In the genomic region with DNA sequence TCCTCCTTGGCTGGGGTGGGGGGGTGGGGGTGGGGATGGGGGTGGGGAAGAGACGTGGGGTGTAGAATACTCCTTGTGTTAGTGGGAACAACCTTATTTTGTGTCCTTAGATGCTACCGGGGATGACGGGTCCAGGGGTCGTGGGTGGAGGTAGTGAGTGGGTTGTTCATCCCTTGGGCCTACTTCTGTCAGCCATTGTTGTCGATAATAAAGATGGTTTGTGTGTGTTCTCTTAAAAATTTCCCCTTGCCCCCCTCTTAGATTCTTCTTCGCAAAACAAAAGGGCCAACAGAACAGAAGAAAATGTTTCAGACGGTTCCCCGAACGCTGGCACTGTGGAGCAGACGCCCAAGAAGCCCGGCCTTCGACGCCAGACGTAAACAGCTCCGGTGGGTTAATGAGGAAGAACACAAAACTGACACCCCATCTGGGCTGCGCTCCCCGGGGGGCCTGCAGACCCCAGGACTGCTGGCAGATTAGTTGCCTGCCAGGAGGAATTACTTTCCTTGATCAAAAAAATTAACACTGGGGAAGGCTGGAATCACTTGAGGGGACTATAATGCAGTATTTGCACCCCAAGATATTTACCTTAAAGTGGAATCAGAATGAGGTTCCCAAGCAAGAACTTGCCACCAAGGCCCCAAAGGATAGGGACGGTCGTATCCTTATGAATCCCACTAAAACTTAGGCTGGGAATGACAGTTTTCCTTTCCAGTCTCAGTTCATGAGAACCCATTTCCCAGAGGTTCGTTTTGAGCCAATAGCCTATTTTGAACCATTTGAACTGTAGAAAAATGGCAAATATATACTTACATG, we compare ENCODE assay signal across 8 mouse cellular contexts. TPM values are rescaled to one million over a fixed set of nuclear protein-coding genes. Genes with fewer than 3 reads are reported as not detected.
A peak's percentile ranks its signal among the peaks of the same experiment; 100 is the strongest.
DNase-seq lines count a peak whose midpoint lies in the region; ATAC-seq and TF ChIP-seq lines count a peak whose summit lies in the region.

No protein-coding gene starts in this region.

- H3K4me2 ChIP-seq in heart, embryonic 12.5 days = peak overlapping the region; percentile 91
- H3K4me2 ChIP-seq in intestine, embryonic 15.5 days (replicated peaks) = peak overlapping the region; percentile 91
- peak overlapping the region; percentile 98 for H3K4me2 ChIP-seq in myocyte (ENCODE audit: low read depth)

- 7% methylated on average over 20 of the region's 20 CpGs for WGBS in heart, embryonic 12.5 days
- 9% methylated on average over 20 of the region's 20 CpGs for WGBS in intestine, embryonic 15.5 days

- H3K79me3 ChIP-seq in C2C12 (ENCODE audit: low read depth) = peaks cover 51% of the 10 kb centered on the region

- peaks cover 32% of the 10 kb centered on the region for H3K4me1 ChIP-seq in heart, embryonic 12.5 days (replicated peaks)
- peaks cover 8% of the 10 kb centered on the region; the same call in 1 of the 2 replicates for H3K4me1 ChIP-seq in intestine, embryonic 15.5 days (replicated peaks)

- H3ac ChIP-seq in C2C12 (ENCODE audit: control insufficient read depth, insufficient read length, low read depth) = peak overlapping the region; percentile 92
- H3ac ChIP-seq in myocyte (ENCODE audit: control insufficient read depth, insufficient read length) = peak overlapping the region; percentile 93

- H3K4me3 ChIP-seq in heart, embryonic 12.5 days = peak overlapping the region; percentile 98
- H3K4me3 ChIP-seq in C2C12 (ENCODE audit: insufficient read depth, poor library complexity, severe bottlenecking) = peak overlapping the region; percentile 79
- H3K4me3 ChIP-seq in intestine, embryonic 15.5 days (replicated peaks) = peak overlapping the region; percentile 63
- peak overlapping the region; percentile 100 for H3K4me3 ChIP-seq in myocyte

- DNase-seq in heart, postnatal 14 days = no peak
- peak; percentile 27 to 34 for DNase-seq in cerebellum, postnatal 36 days
- DNase-seq in urinary bladder, adult 18-20 months (ENCODE audit: low spot score in 2 of 2) = no peak
- DNase-seq in c-Kit-positive CD71-positive TER-119-positive erythroid progenitor cells, embryonic 14.5 days (ENCODE audit: low spot score) = no peak

- peaks cover 9% of the 10 kb centered on the region; the same call in 1 of the 2 replicates for H3K36me3 ChIP-seq in heart, embryonic 12.5 days
- H3K36me3 ChIP-seq in C2C12 (ENCODE audit: control insufficient read depth, insufficient read depth) (peaks cover 31% of the 10 kb centered on the region), myocyte (ENCODE audit: control insufficient read depth, insufficient read depth) (peaks cover 11% of the 10 kb centered on the region)
- no peaks in the 10 kb centered on the region for H3K36me3 ChIP-seq in intestine, embryonic 15.5 days

- H3K79me2 ChIP-seq in C2C12 (ENCODE audit: control insufficient read depth, insufficient read depth) = peaks cover 62% of the 10 kb centered on the region
- peaks cover 59% of the 10 kb centered on the region for H3K79me2 ChIP-seq in myocyte (ENCODE audit: control insufficient read depth, insufficient read depth)

- intact Hi-C loops in heart, postnatal 14 days (cut with DNase I) = loop anchor here (2.0 to 5.0 kb wide), 2 partner anchors 61 to 130 kb away; a partner anchor contains a TSS

- peak; percentile 10 for TF ChIP-seq POLR2A in myocyte (IDR thresholded peaks at IDR 0.05; ENCODE audit: insufficient read length, low read depth)

- H3K27ac ChIP-seq in heart, embryonic 12.5 days (ENCODE audit: poor library complexity, severe bottlenecking) = peak overlapping the region; percentile 99
- H3K27ac ChIP-seq in intestine, embryonic 15.5 days = no peak overlapping the region

- H3K27me3 ChIP-seq in heart, embryonic 12.5 days (replicated peaks) = no peaks in the 10 kb centered on the region
- H3K27me3 ChIP-seq in C2C12 (ENCODE audit: control insufficient read depth, insufficient read depth, insufficient read length) (no peaks in the 10 kb centered on the region), myocyte (ENCODE audit: control insufficient read depth, insufficient read depth, insufficient read length) (no peaks in the 10 kb centered on the region)
- no peaks in the 10 kb centered on the region for H3K27me3 ChIP-seq in intestine, embryonic 15.5 days (replicated peaks)

- H3K9me3 ChIP-seq in heart, embryonic 12.5 days (replicated peaks) = no peaks in the 10 kb centered on the region
- H3K9me3 ChIP-seq in intestine, embryonic 15.5 days = no peaks in the 10 kb centered on the region

- peak overlapping the region; percentile 97 for H3K9ac ChIP-seq in heart, embryonic 12.5 days
- peak overlapping the region; percentile 86 for H3K9ac ChIP-seq in intestine, embryonic 15.5 days

- ATAC-seq in heart, embryonic 12.5 days (ENCODE audit: insufficient number of reproducible peaks, low FRiP score) = no peak
- ATAC-seq in intestine, embryonic 15.5 days = no peak

- TF ChIP-seq CTCF in C2C12 (IDR thresholded peaks at IDR 0.05; ENCODE audit: control insufficient read depth, insufficient read depth, insufficient read length) = no peak

TF ChIP-seq in C2C12, 6 proteins besides CTCF, POLR2A, EP300 and RAD21:
- TF ChIP-seq MAX (IDR thresholded peaks at IDR 0.05) = no peak
- no peak for TF ChIP-seq USF1 (IDR thresholded peaks at IDR 0.05; ENCODE audit: low read depth)
- no peak for TF ChIP-seq MYOD1 (IDR thresholded peaks at IDR 0.05; ENCODE audit: control insufficient read depth, insufficient read length, low read depth)
- TF ChIP-seq MYOG (IDR thresholded peaks at IDR 0.05; ENCODE audit: control insufficient read depth, extremely low read depth, insufficient read length) = no peak
- no peak for TF ChIP-seq FOSL1 (IDR thresholded peaks at IDR 0.05; ENCODE audit: insufficient read depth, low read length, poor library complexity, severe bottlenecking)
- no peak for TF ChIP-seq CEBPB (IDR thresholded peaks at IDR 0.05; ENCODE audit: low read depth)

TF ChIP-seq in myocyte, 11 proteins besides CTCF, POLR2A, EP300 and RAD21:
- TF ChIP-seq E2F4 (IDR thresholded peaks at IDR 0.05; ENCODE audit: insufficient read depth) = no peak
- no peak for TF ChIP-seq MYOG (IDR thresholded peaks at IDR 0.05; ENCODE audit: control insufficient read depth in 1 of 3, insufficient read depth in 1 of 3, insufficient read length in 2 of 3, low read depth in 2 of 3)
- TF ChIP-seq MYOD1 (IDR thresholded peaks at IDR 0.05; ENCODE audit: control insufficient read depth in 1 of 3, insufficient read length in 2 of 3, low read depth in 2 of 3) = no peak
- no peak for TF ChIP-seq USF1 (IDR thresholded peaks at IDR 0.05; ENCODE audit: low read depth)
- TF ChIP-seq CEBPB (IDR thresholded peaks at IDR 0.05; ENCODE audit: insufficient read depth, poor library complexity, severe bottlenecking) = no peak
- no peak for TF ChIP-seq TCF3 (IDR thresholded peaks at IDR 0.05; ENCODE audit: insufficient read length, low read depth)
- TF ChIP-seq POLR2AphosphoS2 (IDR thresholded peaks at IDR 0.05; ENCODE audit: insufficient read length, low read depth) = no peak
- no peak for TF ChIP-seq SRF (IDR thresholded peaks at IDR 0.05; ENCODE audit: control insufficient read depth, insufficient read length, low read depth)

RNA-seq across cellular contexts. Expression of a gene that starts 1.7 kb away (rescaled TPM):
- 16.8 and 17.4 TPM in 2 replicates for polyA plus RNA-seq in heart, embryonic 12.5 days (2016; fragmentation: Nextera tagmentation; extraction: Ambion mirVana)
- total RNA-seq in heart, postnatal 14 days (2021) = 10 to 100 TPM; 47.5 to 49.0 TPM
- 15.8 TPM for polyA plus RNA-seq in C2C12 (2012; fragmentation: generic; extraction: Trizol)
- polyA plus RNA-seq in intestine, embryonic 15.5 days (2015; fragmentation: Nextera tagmentation; extraction: Ambion mirVana) = 15.3 and 15.9 TPM in 2 replicates
- 27.7 TPM for polyA plus RNA-seq in myocyte (2012; fragmentation: generic; extraction: Trizol)

RNA-seq across cellular contexts. Expression of a gene that starts 23.5 kb away (rescaled TPM):
- 9.0 and 10.2 TPM in 2 replicates for polyA plus RNA-seq in heart, embryonic 12.5 days (2016; fragmentation: Nextera tagmentation; extraction: Ambion mirVana)
- 1 to 10 TPM; 4.4 to 4.7 TPM for total RNA-seq in heart, postnatal 14 days (2021)
- polyA plus RNA-seq in C2C12 (2012; fragmentation: generic; extraction: Trizol) (2.1 TPM), myocyte (2012; fragmentation: generic; extraction: Trizol) (2.2 TPM)
- 10.4 and 10.6 TPM in 2 replicates for polyA plus RNA-seq in intestine, embryonic 15.5 days (2015; fragmentation: Nextera tagmentation; extraction: Ambion mirVana)

RNA-seq across cellular contexts. Expression of a gene that starts 59.6 kb away (rescaled TPM):
- 5.4 and 5.8 TPM in 2 replicates for polyA plus RNA-seq in heart, embryonic 12.5 days (2016; fragmentation: Nextera tagmentation; extraction: Ambion mirVana)
- total RNA-seq in heart, postnatal 14 days (2021) = 10 to 100 TPM; 15.4 to 18.5 TPM
- 0.05 TPM for polyA plus RNA-seq in C2C12 (2012; fragmentation: generic; extraction: Trizol)
- polyA plus RNA-seq in intestine, embryonic 15.5 days (2015; fragmentation: Nextera tagmentation; extraction: Ambion mirVana) = 3.5 and 3.6 TPM in 2 replicates
- polyA plus RNA-seq in myocyte (2012; fragmentation: generic; extraction: Trizol) = 0.12 TPM

Comparison
In these comparisons a context has a peak if more than half of its experiments do, and no peak if none do; other contexts are left out.
1. DNase-seq: peak in cerebellum, postnatal 36 days (2 of 2); none in heart, postnatal 14 days (0 of 2), urinary bladder, adult 18-20 months (0 of 2) and c-Kit-positive CD71-positive TER-119-positive erythroid progenitor cells, embryonic 14.5 days (single experiment).
2. Peak in every context shown above with its lines, with median percentiles within 50 percentile points of each other: H3K4me2 ChIP-seq and H3K4me3 ChIP-seq.